ENCODE assay signal across 1 mouse cellular context in the genomic region with DNA sequence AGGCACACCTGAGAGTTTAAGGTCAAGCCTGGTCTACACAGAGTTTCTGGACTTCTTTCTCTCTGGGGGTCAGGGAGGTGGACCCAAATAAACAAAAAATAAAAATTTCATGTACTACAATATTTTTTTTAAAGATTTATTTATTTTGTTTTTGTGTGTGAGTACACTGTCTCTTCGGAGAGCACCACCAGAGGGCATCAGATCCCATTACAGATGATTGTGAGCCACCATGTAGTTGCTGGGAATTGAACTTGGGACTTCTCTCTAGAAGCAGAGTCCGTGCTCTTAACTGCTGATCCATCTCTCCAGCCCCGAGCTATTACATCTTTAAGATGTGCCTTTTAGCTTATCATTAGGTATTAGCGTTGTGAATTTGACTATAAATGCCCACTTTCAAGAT.
A peak's percentile ranks its signal among the peaks of the same experiment; 100 is the strongest.
TF ChIP-seq lines count a peak whose summit lies in the region.

No protein-coding gene starts in this region.

TF ChIP-seq in CH12.LX, 34 proteins besides CTCF, POLR2A, EP300 and RAD21:
- TF ChIP-seq RCOR1 (conservative IDR thresholded peaks at IDR 0.05; ENCODE audit: low read depth, low read length) (no peak), TCF12 (IDR thresholded peaks at IDR 0.05; ENCODE audit: low read depth, low read length) (no peak), SMC3 (IDR thresholded peaks at IDR 0.05; ENCODE audit: low read depth, low read length) (peak; percentile 24; the same call in 1 of the 2 replicates)
